Mouse (Mus musculus): ENCODE data around the gene Nfasc.

The Nfasc gene

DNA sequence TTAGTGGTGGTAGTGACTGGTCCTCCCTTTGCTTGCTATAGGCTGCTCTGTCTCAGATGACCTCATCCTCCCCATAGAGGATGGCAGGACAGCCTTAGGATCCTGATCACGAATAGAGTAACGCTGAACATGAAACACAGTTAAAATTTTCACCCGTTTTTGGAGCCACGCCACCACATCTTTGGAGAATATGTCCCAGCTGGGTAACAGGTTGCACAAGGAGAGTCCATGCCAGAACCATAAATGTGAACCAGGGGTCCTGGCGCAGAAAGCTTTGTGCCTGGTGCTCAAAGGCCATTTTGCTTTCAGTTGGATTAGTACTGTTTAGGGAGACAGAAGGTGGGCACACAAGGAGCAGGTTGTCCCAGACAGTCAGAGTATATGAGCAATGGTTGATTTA, 143.6 kb downstream of the Nfasc start:
- peaks cover 17% of the 10 kb centered on the region for H3K4me1 ChIP-seq (replicated peaks; ENCODE audit: low read depth, low read length)
- no peak overlapping the region for H3K4me3 ChIP-seq (replicated peaks; ENCODE audit: low read length)
- no peaks in the 10 kb centered on the region for H3K9me3 ChIP-seq (ENCODE audit: low read length)
- H3K36me3 ChIP-seq (ENCODE audit: insufficient read depth, low read length) = no peaks in the 10 kb centered on the region
- H3K27me3 ChIP-seq (ENCODE audit: insufficient read depth, low read length) = peaks cover 41% of the 10 kb centered on the region
- TF ChIP-seq POU5F1 (IDR thresholded peaks at IDR 0.05; ENCODE audit: borderline replicate concordance, low read length) = no peak

DNA sequence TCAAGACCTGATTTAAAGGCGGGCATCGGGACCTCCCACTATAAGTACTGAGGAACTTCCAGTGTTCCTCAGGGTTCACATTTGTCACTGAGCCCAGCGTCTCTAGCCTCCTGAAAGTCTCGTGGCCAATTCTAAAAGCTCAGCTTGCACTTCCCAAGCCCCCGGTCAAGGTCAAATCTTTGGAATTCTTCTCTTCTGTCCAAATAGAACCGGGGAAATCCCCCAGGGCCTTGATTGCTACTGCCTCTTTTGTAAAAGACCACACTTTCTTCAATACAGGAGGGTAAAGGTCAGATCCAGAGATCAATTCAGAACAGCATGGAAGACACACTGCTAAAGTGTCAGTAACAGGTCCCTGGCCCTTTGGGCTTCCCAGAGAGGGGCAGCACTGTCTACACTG, 145.9 kb downstream of the Nfasc start:
- Histone ChIP-seq H3K4me3 (replicated peaks; ENCODE audit: low read length) (no peak overlapping the region), H3K36me3 (ENCODE audit: insufficient read depth, low read length) (no peaks in the 10 kb centered on the region), H3K9me3 (ENCODE audit: low read length) (no peaks in the 10 kb centered on the region), H3K4me1 (replicated peaks; ENCODE audit: low read depth, low read length) (peaks cover 17% of the 10 kb centered on the region), H3K27me3 (ENCODE audit: insufficient read depth, low read length) (peaks cover 42% of the 10 kb centered on the region)
- no peak; the same call in 1 of the 2 replicates for TF ChIP-seq CTCF (conservative IDR thresholded peaks at IDR 0.05; ENCODE audit: low read length)
- no peak for TF ChIP-seq NANOG (IDR thresholded peaks at IDR 0.05; ENCODE audit: borderline replicate concordance, low read length)
- no peak for TF ChIP-seq POU5F1 (IDR thresholded peaks at IDR 0.05; ENCODE audit: borderline replicate concordance, low read length)

DNA sequence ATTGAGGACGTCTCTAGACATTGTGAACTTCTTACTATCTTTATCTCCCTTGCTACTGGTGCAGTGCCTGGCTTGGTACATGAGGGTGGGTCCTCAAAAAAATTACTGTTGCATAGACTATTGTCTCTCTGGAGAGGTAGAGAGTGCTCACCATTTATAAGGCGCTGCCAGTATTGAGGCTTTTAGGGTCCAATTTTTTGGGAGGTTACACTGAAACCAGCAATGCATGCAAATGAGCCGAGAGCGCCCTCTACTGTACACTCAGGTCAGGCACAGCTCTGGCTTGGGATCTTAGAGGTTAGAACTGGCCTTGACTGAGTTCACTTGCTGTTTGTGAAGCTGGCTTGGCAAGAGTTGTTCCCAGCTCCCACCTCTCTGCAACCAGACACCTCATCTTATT, 147.0 kb downstream of the Nfasc start:
- peaks cover 17% of the 10 kb centered on the region for H3K4me1 ChIP-seq (replicated peaks; ENCODE audit: low read depth, low read length)
- H3K36me3 ChIP-seq (ENCODE audit: insufficient read depth, low read length) = no peaks in the 10 kb centered on the region
- no peaks in the 10 kb centered on the region for H3K9me3 ChIP-seq (ENCODE audit: low read length)

DNA sequence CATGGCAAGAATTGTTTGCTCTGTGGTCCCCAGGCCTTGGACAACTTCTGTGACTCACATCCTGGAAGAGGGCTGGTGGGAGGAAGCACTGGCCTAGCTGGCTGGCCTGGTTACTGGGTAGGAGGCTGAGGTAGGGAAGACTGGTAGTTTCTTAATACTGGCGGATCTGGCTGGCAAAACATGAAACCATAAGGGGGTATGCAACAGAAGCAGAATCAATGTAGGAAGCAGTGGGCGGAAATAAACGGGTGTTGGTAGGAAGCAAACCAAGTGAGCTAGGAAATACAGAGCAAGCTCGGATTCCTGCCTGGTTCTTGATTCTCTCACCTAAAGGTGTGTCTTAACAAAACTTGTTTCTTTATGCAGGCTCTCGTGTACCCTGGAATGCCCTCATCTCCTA, 149.5 kb downstream of the Nfasc start:
- Histone ChIP-seq H3K4me3 (replicated peaks; ENCODE audit: low read length) (no peak overlapping the region), H3K9me3 (ENCODE audit: low read length) (no peaks in the 10 kb centered on the region), H3K36me3 (ENCODE audit: insufficient read depth, low read length) (no peaks in the 10 kb centered on the region), H3K4me1 (replicated peaks; ENCODE audit: low read depth, low read length) (peaks cover 23% of the 10 kb centered on the region), H3K27me3 (ENCODE audit: insufficient read depth, low read length) (peaks cover 38% of the 10 kb centered on the region)
- TF ChIP-seq CTCF (conservative IDR thresholded peaks at IDR 0.05; ENCODE audit: low read length) = no peak
- no peak for TF ChIP-seq POU5F1 (IDR thresholded peaks at IDR 0.05; ENCODE audit: borderline replicate concordance, low read length)
- TF ChIP-seq NANOG (IDR thresholded peaks at IDR 0.05; ENCODE audit: borderline replicate concordance, low read length) = no peak

More for the DNA sequence above, 147.0 kb downstream of the Nfasc start:
- no peak overlapping the region for H3K4me3 ChIP-seq (replicated peaks; ENCODE audit: low read length)
- TF ChIP-seq CTCF (conservative IDR thresholded peaks at IDR 0.05; ENCODE audit: low read length) (peak; percentile 95), POU5F1 (IDR thresholded peaks at IDR 0.05; ENCODE audit: borderline replicate concordance, low read length) (no peak), NANOG (IDR thresholded peaks at IDR 0.05; ENCODE audit: borderline replicate concordance, low read length) (no peak)
- H3K27me3 ChIP-seq (ENCODE audit: insufficient read depth, low read length) = peaks cover 40% of the 10 kb centered on the region

DNA sequence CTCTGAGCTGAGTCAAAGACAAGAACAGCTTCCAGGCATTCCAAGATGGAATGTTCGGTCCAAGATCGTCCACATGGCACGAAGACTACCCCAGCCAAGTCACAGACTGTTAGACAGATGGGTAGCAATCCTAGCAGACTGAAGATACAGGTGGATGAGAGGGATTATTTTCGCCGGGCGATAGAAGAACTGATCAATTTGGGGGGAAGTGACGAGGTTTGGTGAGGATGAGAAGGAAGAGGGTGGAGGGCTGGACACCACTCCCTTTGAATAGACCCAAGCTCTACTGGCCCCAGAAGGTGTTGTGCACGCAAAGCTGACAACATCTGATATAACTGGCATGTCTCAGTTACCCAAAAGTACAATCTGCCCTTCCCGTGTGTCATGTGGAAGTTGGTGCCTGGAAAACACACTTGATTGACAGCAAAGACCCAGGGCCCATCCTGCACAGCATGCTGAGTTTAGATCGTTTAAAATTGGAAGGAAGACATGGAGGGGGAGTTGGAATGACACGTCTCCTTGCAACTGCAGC, 150.1 kb downstream of the Nfasc start:
- H3K36me3 ChIP-seq (ENCODE audit: insufficient read depth, low read length) = no peaks in the 10 kb centered on the region
- H3K4me3 ChIP-seq (replicated peaks; ENCODE audit: low read length) = no peak overlapping the region
- peaks cover 34% of the 10 kb centered on the region for H3K27me3 ChIP-seq (ENCODE audit: insufficient read depth, low read length)
- H3K9me3 ChIP-seq (ENCODE audit: low read length) = no peaks in the 10 kb centered on the region
- TF ChIP-seq CTCF (conservative IDR thresholded peaks at IDR 0.05; ENCODE audit: low read length) = no peak
- no peak for TF ChIP-seq POU5F1 (IDR thresholded peaks at IDR 0.05; ENCODE audit: borderline replicate concordance, low read length)
- no peak for TF ChIP-seq NANOG (IDR thresholded peaks at IDR 0.05; ENCODE audit: borderline replicate concordance, low read length)
- H3K4me1 ChIP-seq (replicated peaks; ENCODE audit: low read depth, low read length) = peaks cover 28% of the 10 kb centered on the region

DNA sequence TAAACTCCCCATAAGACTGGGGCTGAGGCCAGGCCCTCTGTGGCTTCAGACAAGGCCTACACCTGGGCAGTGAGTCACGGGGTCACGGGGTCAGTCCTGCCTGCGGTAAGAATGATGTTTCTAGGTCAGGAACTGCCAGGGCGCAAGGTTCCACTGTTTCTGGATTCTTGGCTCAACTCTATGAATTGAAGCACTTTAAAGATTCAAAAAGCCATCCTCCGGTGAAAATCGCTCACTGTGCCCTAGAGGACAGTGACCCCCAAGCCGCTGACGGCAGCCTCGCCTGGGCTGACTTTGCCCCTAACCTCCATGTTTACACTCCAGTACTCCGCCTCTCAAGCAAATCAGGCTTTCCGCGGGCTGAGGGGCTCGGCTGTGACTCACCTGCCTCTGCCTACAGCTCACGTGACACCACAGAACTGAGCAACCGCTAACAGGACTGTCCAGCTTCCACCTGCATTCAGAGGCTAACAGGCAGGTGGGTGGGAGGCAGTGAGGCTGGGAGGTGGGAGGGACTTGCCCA, 154.9 kb downstream of the Nfasc start:
- Histone ChIP-seq H3K4me3 (replicated peaks; ENCODE audit: low read length) (no peak overlapping the region), H3K4me1 (replicated peaks; ENCODE audit: low read depth, low read length) (peaks cover 51% of the 10 kb centered on the region), H3K36me3 (ENCODE audit: insufficient read depth, low read length) (no peaks in the 10 kb centered on the region), H3K27me3 (ENCODE audit: insufficient read depth, low read length) (peaks cover 18% of the 10 kb centered on the region), H3K9me3 (ENCODE audit: low read length) (no peaks in the 10 kb centered on the region)
- TF ChIP-seq NANOG (IDR thresholded peaks at IDR 0.05; ENCODE audit: borderline replicate concordance, low read length) (no peak), CTCF (conservative IDR thresholded peaks at IDR 0.05; ENCODE audit: low read length) (no peak)

DNA sequence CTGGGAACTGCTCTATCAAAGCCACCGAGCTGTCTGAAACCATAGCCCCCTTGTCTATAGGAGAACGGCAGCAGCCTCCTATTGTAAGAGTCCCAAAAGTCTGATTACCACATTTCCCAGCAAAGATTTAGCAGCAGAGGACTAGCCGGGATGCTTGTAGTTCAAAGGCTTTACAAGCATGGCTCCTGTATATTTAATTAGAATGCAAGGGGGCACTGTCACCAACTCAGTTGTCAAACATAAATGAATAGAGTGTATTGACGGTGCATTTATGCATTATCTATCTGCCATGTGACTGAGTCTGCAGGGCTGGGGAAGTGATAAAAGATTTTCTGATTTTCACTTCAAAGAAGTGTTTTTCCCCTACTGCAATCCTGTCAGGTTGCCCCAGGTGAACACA, 156.2 kb downstream of the Nfasc start:
- Histone ChIP-seq H3K36me3 (ENCODE audit: insufficient read depth, low read length) (no peaks in the 10 kb centered on the region), H3K4me1 (replicated peaks; ENCODE audit: low read depth, low read length) (peaks cover 56% of the 10 kb centered on the region), H3K4me3 (replicated peaks; ENCODE audit: low read length) (no peak overlapping the region), H3K27me3 (ENCODE audit: insufficient read depth, low read length) (peaks cover 11% of the 10 kb centered on the region; the same call in 1 of the 2 replicates), H3K9me3 (ENCODE audit: low read length) (no peaks in the 10 kb centered on the region)
- no peak for TF ChIP-seq NANOG (IDR thresholded peaks at IDR 0.05; ENCODE audit: borderline replicate concordance, low read length)

DNA sequence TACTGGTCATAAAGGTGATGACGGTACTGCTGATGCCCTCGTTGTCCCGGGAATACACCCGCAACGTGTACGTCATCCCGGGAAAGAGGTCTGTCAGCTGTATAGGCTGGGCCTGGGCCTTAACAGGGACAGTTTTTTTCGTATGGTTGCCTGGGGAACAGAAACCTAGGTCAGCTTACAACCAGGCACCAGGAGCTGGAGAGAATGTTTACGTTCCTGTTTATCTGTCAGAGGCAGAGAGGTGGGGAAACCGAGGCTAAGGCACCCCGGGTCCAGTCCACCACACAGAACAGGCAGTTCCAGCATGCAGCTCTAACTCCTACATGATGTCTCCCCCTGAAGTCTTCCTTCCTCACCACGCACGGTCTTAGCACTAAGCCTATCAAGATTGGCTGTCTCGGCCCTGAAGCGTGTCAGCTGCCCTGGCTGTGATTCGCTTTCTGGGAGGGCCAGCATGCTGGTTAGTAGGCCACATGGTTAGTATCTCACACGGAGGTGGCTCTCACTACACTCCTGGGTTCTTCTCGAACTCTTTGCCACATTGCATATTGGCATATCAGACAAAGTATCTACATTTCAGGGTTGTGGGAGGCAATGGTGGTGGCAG, 158.5 kb downstream of the Nfasc start:
- no peak for TF ChIP-seq CTCF (conservative IDR thresholded peaks at IDR 0.05; ENCODE audit: low read length)
- Histone ChIP-seq H3K4me3 (replicated peaks; ENCODE audit: low read length) (no peak overlapping the region), H3K36me3 (ENCODE audit: insufficient read depth, low read length) (no peaks in the 10 kb centered on the region), H3K4me1 (replicated peaks; ENCODE audit: low read depth, low read length) (peaks cover 70% of the 10 kb centered on the region), H3K9me3 (ENCODE audit: low read length) (no peaks in the 10 kb centered on the region), H3K27me3 (ENCODE audit: insufficient read depth, low read length) (peaks cover 16% of the 10 kb centered on the region)
